Mouse (Mus musculus): ENCODE data around the gene Mettl26. TPM values are rescaled to one million over a fixed set of nuclear protein-coding genes. Genes with fewer than 3 reads are reported as not detected.

The Mettl26 gene
- polyA plus RNA-seq, 1 experiment from 2014 or later, result 81.5 TPM

DNA sequence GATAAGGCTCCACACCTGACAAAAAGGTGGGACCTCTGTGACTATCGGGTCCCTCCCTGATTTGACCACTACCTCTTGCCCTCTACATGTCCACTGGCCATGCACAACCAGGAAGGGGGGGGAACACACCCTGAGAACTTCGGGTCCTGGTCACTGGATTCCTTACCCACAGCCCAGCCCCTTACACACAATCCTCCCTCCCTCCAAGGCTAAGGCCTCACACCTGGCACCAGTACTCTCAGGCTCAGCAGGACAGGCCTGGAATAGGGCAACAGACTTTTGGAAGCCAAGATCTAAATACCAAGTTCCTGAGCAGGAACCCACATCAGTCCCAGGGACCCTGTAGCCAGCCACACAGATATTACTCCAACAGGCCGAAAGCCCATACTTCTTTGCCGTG lies 36.0 kb upstream of the Mettl26 start:
- H3K9ac ChIP-seq, result no peak overlapping the region
- H3K9me3 ChIP-seq (replicated peaks), result no peaks in the 10 kb centered on the region
- H3K36me3 ChIP-seq, result peaks cover 67% of the 10 kb centered on the region
- 82% methylated on average over 4 of the region's 4 CpGs for WGBS
- no peaks in the 10 kb centered on the region for H3K27me3 ChIP-seq
- ATAC-seq (replicated peaks; ENCODE audit: low FRiP score), result no peak
- no peak overlapping the region for H3K27ac ChIP-seq
- peaks cover 62% of the 10 kb centered on the region for H3K4me1 ChIP-seq
- H3K4me2 ChIP-seq, result no peak overlapping the region
- H3K4me3 ChIP-seq (replicated peaks), result no peak overlapping the region

GRCm38 (mm10) chr17:25839455-25840235 lies 35.2 kb upstream of the Mettl26 start:
- Histone ChIP-seq H3K4me2 (no peak overlapping the region), H3K36me3 (peaks cover 67% of the 10 kb centered on the region), H3K9me3 (replicated peaks) (no peaks in the 10 kb centered on the region), H3K27ac (no peak overlapping the region), H3K27me3 (no peaks in the 10 kb centered on the region), H3K4me3 (replicated peaks) (no peak overlapping the region), H3K9ac (no peak overlapping the region), H3K4me1 (peaks cover 57% of the 10 kb centered on the region)
- ATAC-seq (replicated peaks; ENCODE audit: low FRiP score), result no peak
- 82% methylated on average over 14 of the region's 14 CpGs for whole genome bisulfite sequencing

- Histone ChIP-seq H3K27me3 (no peaks in the 10 kb centered on the region), H3K36me3 (peaks cover 65% of the 10 kb centered on the region), H3K4me2 (no peak overlapping the region), H3K4me3 (replicated peaks) (no peak overlapping the region), H3K27ac (no peak overlapping the region), H3K9me3 (replicated peaks) (no peaks in the 10 kb centered on the region), H3K9ac (no peak overlapping the region), H3K4me1 (peaks cover 54% of the 10 kb centered on the region)
- 96% methylated on average over 6 of the region's 6 CpGs for WGBS
- no peak for ATAC-seq (replicated peaks; ENCODE audit: low FRiP score)
Measured at GRCm38 (mm10) chr17:25840519-25840918, 34.4 kb upstream of the Mettl26 start.

DNA sequence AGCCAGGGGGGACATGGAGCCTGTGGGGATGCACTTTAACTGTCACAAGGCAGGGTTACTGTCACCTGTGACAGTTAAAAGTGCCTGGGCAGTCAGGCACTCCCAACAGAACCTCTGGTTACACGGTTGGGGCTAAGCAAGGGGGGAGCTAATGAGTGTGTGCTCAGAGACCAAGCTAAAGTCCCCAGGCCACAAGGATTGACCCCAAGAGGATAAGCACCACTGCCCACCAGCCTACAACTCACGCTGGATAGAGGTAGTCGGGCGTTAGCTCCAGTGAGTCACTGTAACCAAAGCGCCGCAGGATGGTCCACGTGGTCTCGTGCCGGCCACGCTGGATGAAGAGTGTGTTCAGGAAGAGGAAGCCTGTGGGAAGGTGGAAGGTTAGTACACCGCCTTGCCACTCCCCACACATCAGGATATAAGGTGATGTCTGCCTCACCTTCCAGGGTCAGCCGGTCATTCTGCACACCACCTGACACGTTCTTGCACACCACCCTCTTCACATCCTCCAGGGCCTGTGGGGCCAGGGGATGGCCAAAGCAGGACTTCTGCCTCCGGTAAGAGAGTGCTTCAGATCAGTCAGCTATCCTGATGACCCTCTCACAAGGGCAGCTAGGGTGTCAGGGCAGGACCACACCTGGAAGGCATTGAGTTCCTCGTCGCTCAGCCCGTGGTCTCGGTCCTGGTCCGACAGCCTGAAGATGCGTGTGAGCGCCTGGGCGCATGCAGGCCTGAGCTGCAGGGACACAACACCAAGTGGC lies 33.6 kb upstream of the Mettl26 start, which contains the start of gene Gm20683:
Gene Gm20683 (minus strand): TSS at position 647 of the 764 bp plus-strand sequence.
- H3K9ac ChIP-seq, result no peak within 1 kb of the TSS
- no peak within 1 kb of the TSS for H3K4me3 ChIP-seq (replicated peaks)
- H3K9me3 ChIP-seq (replicated peaks), result no peaks in the 10 kb centered on the region
- no peak for ATAC-seq (replicated peaks; ENCODE audit: low FRiP score)
- H3K4me2 ChIP-seq, result no peak within 1 kb of the TSS
- H3K36me3 ChIP-seq, result peaks cover 67% of the 10 kb centered on the region
- peaks cover 46% of the 10 kb centered on the region for H3K4me1 ChIP-seq
- H3K27ac ChIP-seq, result no peak within 1 kb of the TSS
- no peaks in the 10 kb centered on the region for H3K27me3 ChIP-seq
- WGBS, result 95% methylated on average over 22 of the region's 22 CpGs

GRCm38 (mm10) chr17:25842509-25842908 lies 32.4 kb upstream of the Mettl26 start:
- no peaks in the 10 kb centered on the region for H3K27me3 ChIP-seq
- H3K4me2 ChIP-seq, result no peak overlapping the region
- WGBS, result 84% methylated on average over 3 of the region's 3 CpGs
- H3K36me3 ChIP-seq, result peaks cover 78% of the 10 kb centered on the region
- no peak for ATAC-seq (replicated peaks; ENCODE audit: low FRiP score)
- no peak overlapping the region for H3K9ac ChIP-seq
- H3K27ac ChIP-seq, result no peak overlapping the region
- H3K9me3 ChIP-seq (replicated peaks), result no peaks in the 10 kb centered on the region
- H3K4me3 ChIP-seq (replicated peaks), result no peak overlapping the region
- H3K4me1 ChIP-seq, result peaks cover 34% of the 10 kb centered on the region

DNA sequence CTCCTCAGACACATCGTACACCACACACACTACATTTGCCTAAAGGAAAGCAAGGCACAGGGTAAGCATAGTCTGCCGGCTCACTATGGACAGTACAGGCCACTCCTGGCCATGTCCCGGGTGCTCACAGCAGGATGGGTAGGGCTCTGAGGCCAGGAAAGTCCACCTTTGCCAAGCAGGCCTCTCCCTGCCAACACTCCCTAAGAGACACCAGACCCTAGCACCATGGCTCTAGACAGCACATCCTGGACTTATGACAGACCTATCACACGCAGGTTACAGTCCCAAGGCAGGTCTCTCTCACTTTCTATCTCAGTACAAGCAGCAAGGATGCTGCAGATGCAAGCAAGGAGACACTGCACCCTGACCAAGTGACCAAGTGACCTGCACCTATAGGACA lies 31.8 kb upstream of the Mettl26 start:
- Histone ChIP-seq H3K4me3 (replicated peaks) (peak overlapping the region; percentile 77), H3K27ac (no peak overlapping the region), H3K27me3 (no peaks in the 10 kb centered on the region), H3K9ac (peak overlapping the region; percentile 76; the same call in 1 of the 2 replicates), H3K9me3 (replicated peaks) (no peaks in the 10 kb centered on the region), H3K4me1 (peaks cover 28% of the 10 kb centered on the region), H3K36me3 (peaks cover 76% of the 10 kb centered on the region), H3K4me2 (peak overlapping the region; percentile 78)
- WGBS, result 90% methylated on average over 4 of the region's 4 CpGs
- no peak for ATAC-seq (replicated peaks; ENCODE audit: low FRiP score)

DNA sequence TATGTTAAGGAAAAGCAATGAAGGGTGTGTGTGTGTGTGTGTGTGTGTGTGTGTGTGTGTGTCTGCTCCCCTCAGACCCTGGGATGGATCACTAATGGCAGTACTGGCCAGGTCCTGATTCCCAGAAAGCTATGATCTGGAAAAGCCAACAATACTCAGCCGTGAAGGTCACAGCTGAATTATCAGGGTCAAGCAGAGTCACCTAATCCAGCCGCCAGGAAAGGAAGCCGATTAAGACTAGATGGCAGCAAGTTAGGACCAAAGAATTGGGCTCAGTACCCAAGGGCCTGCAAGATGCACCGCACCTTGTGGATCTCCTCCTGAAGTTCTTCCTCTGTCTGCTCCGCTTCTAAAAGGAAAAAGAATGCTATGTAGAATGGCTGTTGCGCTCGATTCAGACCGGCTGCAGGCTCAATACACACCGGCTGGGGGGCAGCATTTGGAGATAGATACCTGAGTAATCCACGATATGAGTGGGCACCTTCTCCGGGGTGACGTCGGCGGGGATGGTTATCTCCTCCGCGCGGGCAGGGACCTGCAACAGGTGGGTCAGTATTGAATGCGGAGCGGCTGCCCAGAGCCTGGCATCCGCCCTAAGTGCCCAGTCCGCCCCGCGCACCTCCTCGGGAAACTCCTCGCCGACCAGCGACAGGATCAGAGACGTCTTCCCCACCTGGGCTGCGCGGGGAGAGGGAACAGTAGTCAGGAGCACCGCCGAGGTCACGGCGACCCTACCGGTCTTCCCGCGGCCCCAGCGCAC lies 31.1 kb upstream of the Mettl26 start:
- H3K27me3 ChIP-seq, result no peaks in the 10 kb centered on the region
- H3K4me2 ChIP-seq, result peak overlapping the region; percentile 78
- peaks cover 24% of the 10 kb centered on the region for H3K4me1 ChIP-seq
- H3K27ac ChIP-seq, result peak overlapping the region; percentile 88
- peaks cover 78% of the 10 kb centered on the region for H3K36me3 ChIP-seq
- H3K9me3 ChIP-seq (replicated peaks), result no peaks in the 10 kb centered on the region
- no peak for ATAC-seq (replicated peaks; ENCODE audit: low FRiP score)
- H3K9ac ChIP-seq, result peak overlapping the region; percentile 76
- 2% methylated on average over 36 of the region's 38 CpGs for WGBS
- peak overlapping the region; percentile 77 for H3K4me3 ChIP-seq (replicated peaks)

- peak within 1 kb of the TSS; percentile 77 for H3K4me3 ChIP-seq (replicated peaks)
- WGBS, result 1% methylated on average over 21 of the region's 21 CpGs
- no peaks in the 10 kb centered on the region for H3K27me3 ChIP-seq
- H3K9ac ChIP-seq, result peak within 1 kb of the TSS; percentile 76
- H3K9me3 ChIP-seq (replicated peaks), result no peaks in the 10 kb centered on the region
- peak within 1 kb of the TSS; percentile 88 for H3K27ac ChIP-seq
- H3K4me1 ChIP-seq, result peaks cover 23% of the 10 kb centered on the region
- H3K36me3 ChIP-seq, result peaks cover 78% of the 10 kb centered on the region
- peak; percentile 94 for ATAC-seq (replicated peaks; ENCODE audit: low FRiP score)
- peak within 1 kb of the TSS; percentile 78 for H3K4me2 ChIP-seq
Measured at GRCm38 (mm10) chr17:25844396-25844901, 30.4 kb upstream of the Mettl26 start, which contains the start of gene Rhot2. TSS of gene Rhot2 (minus strand) at chr17:25844851.

DNA sequence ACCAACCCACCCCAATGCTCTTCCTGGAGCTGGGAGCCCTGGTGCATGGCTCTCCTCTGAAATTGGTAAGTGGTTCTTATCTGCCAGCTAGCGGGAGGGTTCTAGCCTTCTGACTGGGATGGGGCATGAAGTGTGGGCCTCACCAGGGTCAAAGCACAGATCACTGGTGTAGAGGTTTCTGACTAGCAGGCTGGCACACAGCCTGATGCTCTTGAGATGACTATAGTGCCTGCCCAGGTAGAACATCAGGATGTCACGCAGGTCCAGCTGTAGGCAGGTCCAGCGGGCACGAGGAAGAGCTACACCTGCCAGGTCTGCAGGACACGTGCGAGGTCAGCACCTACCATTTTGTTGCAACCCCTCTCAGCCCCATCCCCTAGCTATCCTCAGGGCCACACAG lies 14.6 kb upstream of the Mettl26 start:
- Histone ChIP-seq H3K4me1 (peaks cover 18% of the 10 kb centered on the region), H3K9ac (peak overlapping the region; percentile 68), H3K4me3 (replicated peaks) (peak overlapping the region; percentile 57), H3K4me2 (peak overlapping the region; percentile 76), H3K36me3 (peaks cover 22% of the 10 kb centered on the region), H3K9me3 (replicated peaks) (no peaks in the 10 kb centered on the region), H3K27me3 (no peaks in the 10 kb centered on the region), H3K27ac (no peak overlapping the region)
- ATAC-seq (replicated peaks; ENCODE audit: low FRiP score), result no peak
- WGBS, result 88% methylated on average over 6 of the region's 6 CpGs

GRCm38 (mm10) chr17:25860832-25861703 lies 13.8 kb upstream of the Mettl26 start, which contains the start of gene Wdr90:
TSS of gene Wdr90 (minus strand) at chr17:25861501.
- WGBS, result 3% methylated on average over 65 of the region's 65 CpGs
- H3K4me3 ChIP-seq (replicated peaks), result peak within 1 kb of the TSS; percentile 57
- ATAC-seq (replicated peaks; ENCODE audit: low FRiP score), result peak; percentile 92

More at GRCm38 (mm10) chr17:25860832-25861703, 13.8 kb upstream of the Mettl26 start, which contains the start of gene Wdr90:
- Histone ChIP-seq H3K4me2 (peak within 1 kb of the TSS; percentile 76), H3K27ac (peak within 1 kb of the TSS; percentile 85), H3K9ac (peak within 1 kb of the TSS; percentile 68), H3K4me1 (peaks cover 19% of the 10 kb centered on the region), H3K9me3 (replicated peaks) (no peaks in the 10 kb centered on the region), H3K36me3 (peaks cover 16% of the 10 kb centered on the region), H3K27me3 (no peaks in the 10 kb centered on the region)

Data from kidney, embryonic 15.5 days (tissue).